In genomic region chr6:50420413-50420812, GRCm38 (mm10) we compare ENCODE assay signal across 27 mouse cellular contexts. TPM values are rescaled to one million over a fixed set of nuclear protein-coding genes. Genes with fewer than 3 reads are reported as not detected.
DNase-seq lines count a peak whose midpoint lies in the region; ATAC-seq lines count a peak whose summit lies in the region.
"Had no signal": no experiment of that assay in that cellular context is flagged by ENCODE, and none has a peak within 500 bp of the region (broad histone marks: within the 10 kb centered on the region; RNA-seq: fewer than 3 reads in every experiment).

No protein-coding gene starts in this region.

- WGBS in limb, embryonic 12.5 days: 84% methylated on average over 2 of the region's 2 CpGs
- WGBS in limb, embryonic 10.5 days: 86% methylated on average over 2 of the region's 2 CpGs
- WGBS in kidney, embryonic 16.5 days: 53% methylated on average over 2 of the region's 2 CpGs
- WGBS in limb, embryonic 15.5 days: 73% methylated on average over 2 of the region's 2 CpGs
- 82% methylated on average over 2 of the region's 2 CpGs for WGBS in hindbrain, embryonic 11.5 days

- no peaks in the 10 kb centered on the region for H3K27me3 ChIP-seq in limb, embryonic 12.5 days
- H3K27me3 ChIP-seq in limb, embryonic 10.5 days (ENCODE audit: low read depth, poor library complexity, severe bottlenecking): no peaks in the 10 kb centered on the region
- H3K27me3 ChIP-seq in kidney, embryonic 16.5 days (ENCODE audit: insufficient read depth, low read length): no peaks in the 10 kb centered on the region
- H3K27me3 ChIP-seq in limb, embryonic 15.5 days: no peaks in the 10 kb centered on the region
- H3K27me3 ChIP-seq in hindbrain, embryonic 11.5 days (ENCODE audit: control insufficient read depth, insufficient read depth, low read length): no peaks in the 10 kb centered on the region
- H3K27me3 ChIP-seq: forebrain, embryonic 13.5 days; Patski had no signal

- H3K4me3 ChIP-seq in limb, embryonic 12.5 days (replicated peaks): no peak overlapping the region
- H3K4me3 ChIP-seq in limb, embryonic 10.5 days: no peak overlapping the region
- no peak overlapping the region for H3K4me3 ChIP-seq in kidney, embryonic 16.5 days (ENCODE audit: low read length)
- H3K4me3 ChIP-seq in limb, embryonic 15.5 days: no peak overlapping the region
- no peak overlapping the region for H3K4me3 ChIP-seq in hindbrain, embryonic 11.5 days (ENCODE audit: low read depth, low read length)
- H3K4me3 ChIP-seq: forebrain, embryonic 13.5 days; hindbrain, embryonic 10.5 days; layer of hippocampus, adult 2 months; midbrain, embryonic 10.5 days had no signal

- peak overlapping the region; percentile 89 for H3K27ac ChIP-seq in limb, embryonic 12.5 days
- H3K27ac ChIP-seq in limb, embryonic 10.5 days: no peak overlapping the region; the same call in 1 of the 2 replicates
- H3K27ac ChIP-seq in kidney, embryonic 16.5 days (ENCODE audit: low read length): peak overlapping the region; percentile 97
- H3K27ac ChIP-seq in limb, embryonic 15.5 days: 0 out of 2 replicates have a peak overlapping the region, but pooled peaks have one; percentile 22
- H3K27ac ChIP-seq in hindbrain, embryonic 11.5 days (ENCODE audit: low read depth, low read length): no peak overlapping the region
- H3K27ac ChIP-seq: forebrain, embryonic 13.5 days; hindbrain, embryonic 10.5 days; hindbrain, postnatal 0 days; layer of hippocampus, adult 2 months; macrophage; midbrain, embryonic 10.5 days had no signal

- H3K4me2 ChIP-seq in limb, embryonic 12.5 days: no peak overlapping the region
- H3K4me2 ChIP-seq in kidney, embryonic 16.5 days (replicated peaks; ENCODE audit: low read depth, low read length): peak overlapping the region; percentile 9; the same call in 1 of the 2 replicates
- no peak overlapping the region for H3K4me2 ChIP-seq in limb, embryonic 15.5 days
- H3K4me2 ChIP-seq in hindbrain, embryonic 11.5 days (replicated peaks; ENCODE audit: low read depth, low read length): no peak overlapping the region
- H3K4me2 ChIP-seq: forebrain, embryonic 13.5 days; heart, embryonic 11.5 days; liver, embryonic 11.5 days had no signal

- H3K9ac ChIP-seq in limb, embryonic 12.5 days (replicated peaks): no peak overlapping the region
- no peak overlapping the region for H3K9ac ChIP-seq in kidney, embryonic 16.5 days (replicated peaks; ENCODE audit: low read length)
- H3K9ac ChIP-seq in limb, embryonic 15.5 days: no peak overlapping the region
- no peak overlapping the region for H3K9ac ChIP-seq in hindbrain, embryonic 11.5 days (ENCODE audit: low read depth, low read length)
- H3K9ac ChIP-seq: forebrain, embryonic 13.5 days; liver, postnatal 0 days had no signal

- intact Hi-C loops in gastrocnemius, postnatal 36 days (cut with DNase I): no loop called here

- no peaks in the 10 kb centered on the region for H3K9me3 ChIP-seq in limb, embryonic 12.5 days
- H3K9me3 ChIP-seq in limb, embryonic 10.5 days (replicated peaks): no peaks in the 10 kb centered on the region
- H3K9me3 ChIP-seq in kidney, embryonic 16.5 days (ENCODE audit: low read length): no peaks in the 10 kb centered on the region
- no peaks in the 10 kb centered on the region for H3K9me3 ChIP-seq in limb, embryonic 15.5 days
- H3K9me3 ChIP-seq in hindbrain, embryonic 11.5 days (ENCODE audit: control insufficient read depth, low read length): no peaks in the 10 kb centered on the region
- H3K9me3 ChIP-seq: forebrain, embryonic 13.5 days; hindbrain, embryonic 10.5 days; midbrain, embryonic 10.5 days had no signal

- no peaks in the 10 kb centered on the region for H3K36me3 ChIP-seq in limb, embryonic 12.5 days
- no peaks in the 10 kb centered on the region for H3K36me3 ChIP-seq in limb, embryonic 10.5 days
- peaks cover 6% of the 10 kb centered on the region for H3K36me3 ChIP-seq in kidney, embryonic 16.5 days (ENCODE audit: insufficient read depth, low read length)
- 0 out of 2 replicates have a peak, but pooled peaks cover 4% of the 10 kb centered on the region for H3K36me3 ChIP-seq in limb, embryonic 15.5 days
- no peaks in the 10 kb centered on the region for H3K36me3 ChIP-seq in hindbrain, embryonic 11.5 days (ENCODE audit: control insufficient read depth, insufficient read depth, low read length)
- H3K36me3 ChIP-seq: midbrain, embryonic 10.5 days had no signal

- no peak for DNase-seq in limb, embryonic 10.5 days (ENCODE audit: low spot score)
- peak; percentile 35 for DNase-seq in kidney, adult 18-20 months
- no peak for DNase-seq in hindbrain, embryonic 11.5 days (ENCODE audit: low spot score)
- DNase-seq in gastrocnemius, postnatal 36 days: no peak
- DNase-seq in layer of hippocampus, adult 9-10 months (ENCODE audit: low spot score): no peak
- DNase-seq: adrenal gland, adult 2 months; cerebellum, adult 11 months; cerebellum, postnatal 10 days; embryo, embryonic 11 days; heart, postnatal 10 days; liver, postnatal 0 days; thymus, adult 18-20 months; thymus, postnatal 36 days had no signal

- ATAC-seq in limb, embryonic 12.5 days (ENCODE audit: insufficient number of reproducible peaks, insufficient read depth, low FRiP score, low TSS enrichment, low read depth): no peak
- peak; percentile 75 for ATAC-seq in kidney, embryonic 16.5 days (ENCODE audit: low FRiP score, low TSS enrichment)
- ATAC-seq in limb, embryonic 15.5 days (ENCODE audit: insufficient number of reproducible peaks, low FRiP score, low TSS enrichment, low read depth): no peak
- ATAC-seq in hindbrain, embryonic 11.5 days (ENCODE audit: low FRiP score): no peak
- ATAC-seq: forebrain, embryonic 13.5 days; hindbrain, postnatal 0 days; intestine, embryonic 16.5 days; liver, postnatal 0 days; lung, postnatal 0 days had no signal

- H3K4me1 ChIP-seq in limb, embryonic 12.5 days (replicated peaks): peaks cover 20% of the 10 kb centered on the region
- H3K4me1 ChIP-seq in limb, embryonic 10.5 days: peaks cover 10% of the 10 kb centered on the region; the same call in 1 of the 2 replicates
- H3K4me1 ChIP-seq in kidney, embryonic 16.5 days (ENCODE audit: insufficient read depth, low read length): peaks cover 26% of the 10 kb centered on the region
- H3K4me1 ChIP-seq in limb, embryonic 15.5 days: peaks cover 9% of the 10 kb centered on the region
- no peaks in the 10 kb centered on the region for H3K4me1 ChIP-seq in hindbrain, embryonic 11.5 days (replicated peaks; ENCODE audit: control insufficient read depth, insufficient read depth, low read length)
- H3K4me1 ChIP-seq: forebrain, embryonic 13.5 days had no signal

RNA-seq across cellular contexts. Expression of gene Osbpl3, which starts 35.6 kb away (rescaled TPM):
- polyA plus RNA-seq in limb, embryonic 12.5 days (2016; fragmentation: Nextera tagmentation; extraction: Ambion mirVana): 18.2 and 18.5 TPM in 2 replicates
- 4.5 and 7.0 TPM in 2 replicates for polyA plus RNA-seq in limb, embryonic 10.5 days (2016; fragmentation: Nextera tagmentation; extraction: Ambion mirVana)
- polyA plus RNA-seq in kidney, embryonic 16.5 days (2015; fragmentation: Nextera tagmentation; extraction: Ambion mirVana): 18.2 and 22.5 TPM in 2 replicates
- 12.8 and 13.9 TPM in 2 replicates for polyA plus RNA-seq in limb, embryonic 15.5 days (2015; fragmentation: Nextera tagmentation; extraction: Ambion mirVana)
- polyA plus RNA-seq in hindbrain, embryonic 11.5 days (2014; fragmentation: Nextera tagmentation; extraction: Ambion mirVana): 4.7 and 7.2 TPM in 2 replicates
- 1 to 10 TPM; 2.3 to 2.6 TPM for total RNA-seq in gastrocnemius, postnatal 36 days (2021)

Comparison
In these comparisons a context has a peak if more than half of its experiments do, and no peak if none do; other contexts are left out.
1. H3K27ac ChIP-seq: peak in limb, embryonic 12.5 days (single experiment), kidney, embryonic 16.5 days (single experiment) and limb, embryonic 15.5 days (single experiment); none in limb, embryonic 10.5 days (single experiment) and hindbrain, embryonic 11.5 days (single experiment).